Mouse (Mus musculus) testis, adult 2 months (tissue): ENCODE data around the gene Fbxo28.

Experiments used
- CTCF ChIP-seq: fragments of 200-500 bp; IDR thresholded peaks from 2 replicates; pipeline ENCODE4 v1.5.1; 2012; ENCODE audit warnings: low read depth, mild to moderate bottlenecking, inconsistent platforms, low read length, moderate library complexity; ENCODE audit not compliant: control insufficient read depth, insufficient read depth, insufficient replicate concordance
- POLR2A ChIP-seq: fragments of 200-500 bp; IDR thresholded peaks from 2 replicates; pipeline ENCODE4 v1.6.1; 2012; ENCODE audit warnings: low read depth, mild to moderate bottlenecking, inconsistent platforms, low read length, moderate library complexity; ENCODE audit not compliant: control insufficient read depth

- TF ChIP-seq CTCF = no peak
- no peak for TF ChIP-seq POLR2A
Measured at GRCm38 (mm10) chr1:182280577-182280976, 60.9 kb downstream of the Fbxo28 start.
